Mouse (Mus musculus) olfactory bulb, adult 2 months (tissue): ENCODE measurements around the gene Chchd5.

ENCODE experiments used
- CTCF ChIP-seq: fragments of 200-500 bp; IDR thresholded peaks from 2 replicates; pipeline ENCODE4 v1.5.1; 2012; ENCODE audit warnings: low read depth, mild to moderate bottlenecking, low read length, moderate library complexity; ENCODE audit not compliant: insufficient read depth
- POLR2A ChIP-seq: fragments of 200-500 bp; IDR thresholded peaks from 2 replicates; pipeline ENCODE4 v1.6.1; 2012; ENCODE audit warnings: mild to moderate bottlenecking, low read depth, low read length, moderate library complexity; ENCODE audit not compliant: insufficient read depth

DNA sequence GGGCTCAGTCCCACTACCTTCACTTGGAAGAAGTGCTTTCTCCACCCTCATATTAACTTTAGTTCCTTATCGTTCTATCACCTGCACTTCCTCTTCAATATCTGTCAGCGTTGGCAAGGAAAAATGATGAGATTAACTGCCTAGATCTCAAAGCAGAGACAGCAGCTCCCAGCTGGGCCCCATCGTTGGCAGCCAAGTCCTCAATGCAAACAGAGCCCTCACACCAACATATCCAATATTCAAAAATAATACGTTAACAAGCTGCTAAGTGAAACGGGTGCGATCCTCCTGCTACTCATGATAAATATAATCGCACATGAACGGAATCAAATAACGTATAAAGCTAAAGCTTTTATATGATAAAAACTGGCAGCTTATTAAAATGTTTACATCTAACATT lies 21.6 kb downstream of the Chchd5 start:
- TF ChIP-seq CTCF: no peak
- TF ChIP-seq POLR2A: no peak
